Mouse (Mus musculus) central nervous system, embryonic 18 days (tissue): ENCODE measurements around the gene Gm8251. TPM values are rescaled to one million over a fixed set of nuclear protein-coding genes. Genes with fewer than 3 reads are reported as not detected.

Source experiments
- polyA plus RNA-seq: library from polyadenylated mRNA; depleted of rRNA; stranded (reverse); fragments of >200 nt; gene quantifications from 2 replicates; pipeline ENCODE4 v1.2.3, GENCODE M21; 2012; rRNA removed

Gm8251 gene
- 0.04 and 0.07 TPM in 2 replicates for polyA plus RNA-seq

GRCm38 (mm10) chr1:44061836-44062235 lies at the start of gene Gm8251:
Gene Gm8251, minus strand, starts transcription at chr1:44061936.

GRCm38 (mm10) chr1:44102259-44102717 lies 40.6 kb upstream of the Gm8251 start, which contains the start of gene Tex30:
Gene Tex30, minus strand, starts transcription at chr1:44102441.

GRCm38 (mm10) chr1:44019934-44020333 lies 41.8 kb downstream of the Gm8251 start, which contains the start of gene Mettl21c:
Gene Mettl21c, minus strand, starts transcription at chr1:44020034.

Other genes starting within 250 kb of the Gm8251 start
- 28.4 and 32.9 TPM in 2 replicates for gene Uxs1, start 234.1 kb downstream of the Gm8251 start, polyA plus RNA-seq
- gene Tpp2, start 128.3 kb downstream of the Gm8251 start, polyA plus RNA-seq = 26.6 and 27.3 TPM in 2 replicates
- gene Mettl21c, start 41.9 kb downstream of the Gm8251 start, polyA plus RNA-seq = 2.5 and 2.7 TPM in 2 replicates
- gene Tex30, start 40.5 kb upstream of the Gm8251 start, polyA plus RNA-seq = 19.8 and 21.9 TPM in 2 replicates
- gene Kdelc1, start 56.9 kb upstream of the Gm8251 start, polyA plus RNA-seq = 24.5 and 27.9 TPM in 2 replicates
- 19.6 and 23.0 TPM in 2 replicates for gene Bivm, start 57.0 kb upstream of the Gm8251 start, polyA plus RNA-seq
- 27.6 and 28.7 TPM in 2 replicates for gene Ercc5, start 85.8 kb upstream of the Gm8251 start, polyA plus RNA-seq
- 0.41 TPM in 1 of 2 replicates, not detected in the other for gene Mettl21e, start 157.0 kb upstream of the Gm8251 start, polyA plus RNA-seq